Mouse (Mus musculus): ENCODE measurements around the gene Cerk. TPM values are rescaled to one million over a fixed set of nuclear protein-coding genes. Genes with fewer than 3 reads are reported as not detected.
"Not testable (repeated sequence)": the region's sequence is repeated elsewhere in the genome, so short reads cannot be mapped to it uniquely, and the experiment has no call there.

The Cerk gene
- total RNA-seq, 2 experiments from 2014 or later: 44.8 to 46.3 TPM

GRCm38 (mm10) chr15:86181941-86182439 is 4.0 kb downstream of the Cerk start:
- DNase-seq: no peak

DNA sequence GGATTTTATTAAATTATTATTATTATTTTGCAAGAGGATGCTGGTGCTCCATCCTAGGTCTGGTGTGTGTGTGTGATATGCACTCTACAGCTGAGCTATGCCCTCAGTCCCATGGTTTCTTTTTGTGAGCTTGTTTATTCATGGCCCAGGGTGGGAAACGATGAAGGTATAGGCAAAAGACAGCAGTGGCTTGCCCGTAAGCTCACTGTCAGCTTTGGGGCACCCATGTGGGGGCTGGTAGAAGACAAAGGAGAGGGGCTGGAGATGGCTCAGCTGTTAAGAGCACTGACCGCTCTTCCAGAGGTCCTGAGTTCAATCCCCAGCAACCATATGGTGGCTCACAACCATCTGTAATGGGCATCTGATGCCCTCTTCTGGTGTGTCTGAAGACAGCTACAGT is 4.6 kb downstream of the Cerk start:
- not testable (repeated sequence) for DNase-seq

DNA sequence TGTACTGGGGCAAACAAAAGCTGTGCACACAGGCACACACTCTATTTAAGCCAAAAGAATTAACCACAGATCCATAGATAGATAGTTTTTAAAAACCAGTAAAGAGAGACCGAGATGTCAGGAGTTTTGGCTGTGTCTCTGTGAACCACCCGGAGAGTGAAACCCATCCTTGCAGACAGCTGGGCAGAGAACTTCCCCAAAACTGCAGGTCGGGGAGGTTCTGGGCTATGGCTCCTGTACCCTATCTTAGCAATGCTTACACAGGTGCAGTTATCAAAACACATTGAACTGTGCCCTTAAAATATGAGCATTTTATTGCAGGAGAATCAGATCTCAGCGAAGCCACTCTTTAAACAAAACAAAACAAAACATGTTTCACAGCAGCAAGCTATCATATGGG is 5.5 kb downstream of the Cerk start:
- no peak for DNase-seq

DNA sequence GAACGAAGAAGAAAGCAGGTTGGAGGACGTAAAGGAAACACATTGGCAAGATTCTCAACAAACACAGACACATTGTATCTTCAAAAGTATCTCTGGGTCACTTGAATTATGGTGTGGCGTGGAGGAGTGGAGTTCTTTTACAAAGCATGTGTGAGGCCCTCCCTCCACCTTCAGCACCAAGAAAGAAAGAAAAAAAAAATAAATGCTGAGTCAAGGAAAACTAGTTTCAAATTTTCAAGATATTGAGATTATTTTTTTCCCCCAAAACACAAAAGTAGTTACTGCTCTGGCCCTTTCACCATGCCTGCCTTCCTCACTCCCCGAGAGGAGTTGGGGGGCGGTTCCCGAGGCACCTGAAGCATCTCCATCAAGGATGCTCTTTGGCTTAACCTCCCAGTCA is 7.3 kb downstream of the Cerk start:
- no peak for DNase-seq

- not testable (repeated sequence) for DNase-seq
These were observed 8.2 kb downstream of the Cerk start for GRCm38 (mm10) chr15:86177703-86178251.

- DNase-seq: no peak
These were observed 8.9 kb downstream of the Cerk start for GRCm38 (mm10) chr15:86176771-86177702.

DNA sequence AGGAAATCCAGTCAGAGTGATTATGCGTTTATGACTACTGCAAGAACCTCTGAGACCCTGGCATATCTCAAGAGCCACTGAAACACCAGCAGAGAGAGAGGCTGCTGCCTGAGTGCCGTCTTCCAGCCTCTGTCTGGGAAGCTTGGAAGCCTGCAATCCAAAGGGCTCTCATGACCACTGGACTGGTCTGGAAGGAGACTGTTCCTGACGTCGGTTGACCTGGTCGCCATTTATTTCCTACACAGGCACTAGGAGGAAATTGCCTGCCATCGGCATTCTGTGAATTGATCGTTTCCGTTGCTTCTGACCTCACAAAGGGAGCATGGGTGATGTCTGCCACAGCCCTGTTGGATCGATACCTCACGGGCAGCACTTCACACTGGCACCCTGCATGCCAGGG is 9.8 kb downstream of the Cerk start:
- DNase-seq: no peak

- no peak for DNase-seq
These were observed 10.5 kb downstream of the Cerk start for GRCm38 (mm10) chr15:86175253-86176050.

DNA sequence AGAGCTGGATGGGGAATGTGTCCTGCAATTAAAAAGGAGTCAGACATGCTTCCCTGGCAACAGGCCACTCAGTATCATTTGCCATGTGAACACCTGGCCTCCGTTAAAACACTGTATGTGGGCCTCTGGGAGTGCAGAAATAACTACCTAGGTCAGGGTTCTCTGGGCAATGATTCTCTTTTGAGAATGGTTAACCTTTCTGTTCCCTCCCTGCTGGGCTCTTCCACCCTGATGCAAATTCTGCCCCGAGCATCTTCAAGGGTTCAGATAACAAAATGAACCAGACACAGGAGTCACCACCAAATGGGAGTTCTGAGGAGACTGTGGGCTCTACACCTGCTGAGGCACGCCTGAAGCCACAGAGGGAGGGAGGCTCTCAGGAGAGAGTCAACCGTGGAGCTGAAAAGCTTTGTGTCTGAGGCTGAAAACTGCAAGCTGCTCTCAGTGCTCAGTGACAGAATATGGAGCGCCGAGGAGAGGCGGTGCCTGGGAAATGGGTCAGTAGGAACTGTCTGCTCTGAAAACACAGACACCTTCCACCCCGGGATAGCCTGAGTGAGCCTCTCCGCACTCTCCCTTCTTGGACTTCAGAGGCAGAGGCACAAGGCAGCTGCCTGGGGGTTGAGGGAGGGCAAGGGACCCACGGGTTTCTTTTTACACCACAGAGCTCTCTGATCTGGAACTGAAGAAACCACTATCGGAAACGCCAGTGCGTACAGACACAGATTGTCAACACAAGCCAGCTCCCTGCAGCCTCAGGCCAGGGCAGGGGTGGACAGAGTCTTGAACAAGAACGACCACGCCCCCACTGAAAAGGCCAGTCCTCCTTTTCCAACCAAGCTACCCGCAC is 12.6 kb downstream of the Cerk start:
- DNase-seq: no peak

DNA sequence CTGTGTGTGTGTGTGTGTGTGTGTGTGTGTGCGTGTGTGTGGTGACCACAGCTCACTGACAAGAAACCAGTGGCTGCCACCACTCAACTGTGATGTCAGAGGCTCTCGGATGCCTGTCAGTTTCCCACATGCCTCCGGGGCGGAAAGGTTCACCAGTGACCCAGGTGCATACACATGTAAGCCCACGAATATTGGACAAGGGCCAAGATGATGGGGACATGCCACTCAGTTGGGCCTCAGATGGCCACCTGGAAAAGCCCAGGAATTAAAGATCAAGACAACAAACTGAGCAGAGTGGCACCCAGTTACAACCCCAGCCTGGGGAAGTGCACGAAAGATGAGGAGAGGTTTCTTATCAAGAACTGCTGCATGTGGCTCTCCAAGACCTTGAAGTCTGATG is 13.4 kb downstream of the Cerk start:
- no peak for DNase-seq

GRCm38 (mm10) chr15:86172124-86172523 is 13.8 kb downstream of the Cerk start:
- no peak for DNase-seq

DNA sequence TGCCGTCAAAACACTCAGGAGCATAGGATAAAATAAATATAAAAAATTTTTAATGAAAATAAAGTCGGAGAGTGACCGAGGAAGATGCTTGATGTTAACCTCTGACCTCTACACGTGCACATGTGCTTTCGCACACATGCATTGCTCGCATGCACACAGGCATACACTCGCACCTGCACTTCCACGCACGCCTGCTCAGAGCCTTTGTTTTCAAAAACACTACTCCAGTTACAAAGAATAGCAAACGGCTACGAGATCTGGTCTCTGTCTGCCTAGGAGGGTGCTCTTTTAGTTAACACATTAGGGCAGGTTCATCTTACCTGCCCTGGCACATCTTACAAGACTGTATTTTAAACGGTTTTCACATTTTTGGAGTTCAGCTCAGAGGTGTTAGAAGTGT is 14.6 kb downstream of the Cerk start:
- DNase-seq: no peak

- no peak for DNase-seq
These were observed 16.2 kb downstream of the Cerk start for GRCm38 (mm10) chr15:86169817-86170110.

DNA sequence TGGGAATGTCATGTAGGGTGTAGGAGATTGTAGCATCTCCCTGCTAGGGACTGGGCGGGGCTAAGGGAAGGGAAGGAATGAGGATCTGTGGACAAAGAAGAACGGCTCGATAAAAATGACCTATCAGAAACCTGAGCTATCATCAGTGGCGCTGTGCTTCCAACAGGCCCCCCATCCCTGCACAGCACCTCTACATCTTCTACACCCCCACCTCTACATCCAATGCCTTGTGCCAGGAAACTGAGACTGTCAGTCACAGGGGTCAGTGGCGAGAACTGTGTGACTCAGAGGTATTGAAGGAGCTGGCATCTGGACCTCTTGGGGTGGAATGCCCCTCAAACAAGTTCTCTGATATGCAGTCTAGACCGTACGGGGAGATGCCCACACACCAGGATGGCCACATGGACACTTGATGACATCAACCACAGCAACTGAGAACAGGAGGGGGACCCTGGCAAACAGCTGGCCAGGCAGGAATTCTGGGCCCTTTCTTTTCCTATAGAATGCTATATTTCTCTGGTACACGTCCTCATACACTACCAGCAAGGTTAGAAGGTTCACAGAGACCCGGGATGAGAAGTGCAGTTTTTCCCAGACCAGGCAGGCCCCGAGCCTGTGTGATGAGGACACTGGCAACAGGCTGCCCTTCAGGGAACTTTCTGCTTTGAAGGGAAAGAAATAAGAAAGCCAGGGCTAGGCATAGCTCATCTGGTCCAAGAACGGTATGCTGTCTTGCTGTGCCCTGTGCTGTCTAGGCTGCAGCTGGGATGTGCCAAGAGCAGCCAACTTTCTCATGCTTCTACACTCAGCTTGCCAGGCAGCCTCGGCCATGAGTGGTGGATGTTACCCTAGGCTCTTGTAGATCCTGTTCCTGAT is 16.8 kb downstream of the Cerk start:
- no peak for DNase-seq

GRCm38 (mm10) chr15:86168505-86168867 is 17.5 kb downstream of the Cerk start:
- peak in 1 of 2 experiments; percentile 38 for DNase-seq

DNA sequence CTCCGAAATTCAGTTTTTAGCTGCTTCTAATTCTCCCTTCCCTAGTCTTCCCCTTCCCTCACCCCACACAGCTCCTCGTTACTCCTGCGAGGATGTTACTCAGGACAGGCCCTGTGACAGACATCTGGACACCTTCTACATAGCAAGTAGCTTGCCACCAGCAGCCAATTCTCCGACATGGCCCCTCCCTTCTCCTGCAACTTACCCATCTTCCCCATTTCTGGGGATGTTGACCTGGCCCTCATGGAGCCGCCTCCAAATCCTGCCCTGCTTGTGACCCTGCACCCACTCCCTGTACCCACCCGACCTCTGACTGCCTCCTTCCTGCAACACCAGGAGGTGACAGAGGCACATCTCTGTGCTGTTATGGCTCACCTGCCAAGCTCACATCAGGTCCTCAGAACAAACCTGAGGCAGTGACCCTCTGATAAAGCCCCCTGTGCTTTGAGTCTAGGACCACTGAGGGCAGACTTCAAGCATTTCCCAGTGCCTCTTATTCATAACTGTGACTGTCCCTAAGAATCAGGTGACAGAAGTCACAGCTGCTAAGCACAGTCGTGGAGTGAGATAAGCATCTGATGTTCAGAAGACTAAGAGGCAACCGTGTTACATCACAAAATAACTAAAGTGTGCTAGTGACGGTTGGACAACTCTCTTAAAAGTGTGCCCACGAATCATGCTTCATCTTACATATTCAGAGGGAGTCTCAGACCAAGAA is 18.0 kb downstream of the Cerk start:
- no peak for DNase-seq

DNA sequence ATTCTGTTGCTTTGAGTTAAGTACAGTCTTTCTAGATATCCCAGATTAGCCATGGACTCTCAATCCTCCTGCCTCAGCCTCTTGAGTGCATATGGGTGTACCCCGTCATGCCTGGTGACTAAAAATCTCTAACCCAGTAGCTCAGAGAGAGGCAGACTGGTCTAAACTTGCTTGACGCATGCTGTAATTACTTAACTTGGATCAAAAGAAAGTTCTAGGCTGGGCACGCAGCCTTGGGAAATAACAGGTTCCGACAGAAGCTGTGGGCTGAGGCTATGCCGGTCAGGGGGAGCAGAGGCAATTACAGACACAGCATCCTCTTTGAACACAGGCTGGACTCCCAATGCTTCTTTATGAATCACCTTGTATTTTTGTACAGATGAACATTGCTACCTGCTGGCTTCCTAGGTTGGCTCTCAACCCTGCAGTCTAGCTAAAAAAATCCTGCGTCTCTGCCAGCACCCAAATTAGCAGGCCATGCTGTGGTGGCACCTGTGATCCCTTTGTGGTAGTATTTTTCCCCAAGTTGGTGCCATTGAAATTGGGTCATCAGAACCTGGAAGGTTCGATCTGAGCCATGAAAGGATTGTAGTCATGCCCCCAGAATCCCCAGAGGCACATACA is 18.8 kb downstream of the Cerk start:
- no peak for DNase-seq

DNA sequence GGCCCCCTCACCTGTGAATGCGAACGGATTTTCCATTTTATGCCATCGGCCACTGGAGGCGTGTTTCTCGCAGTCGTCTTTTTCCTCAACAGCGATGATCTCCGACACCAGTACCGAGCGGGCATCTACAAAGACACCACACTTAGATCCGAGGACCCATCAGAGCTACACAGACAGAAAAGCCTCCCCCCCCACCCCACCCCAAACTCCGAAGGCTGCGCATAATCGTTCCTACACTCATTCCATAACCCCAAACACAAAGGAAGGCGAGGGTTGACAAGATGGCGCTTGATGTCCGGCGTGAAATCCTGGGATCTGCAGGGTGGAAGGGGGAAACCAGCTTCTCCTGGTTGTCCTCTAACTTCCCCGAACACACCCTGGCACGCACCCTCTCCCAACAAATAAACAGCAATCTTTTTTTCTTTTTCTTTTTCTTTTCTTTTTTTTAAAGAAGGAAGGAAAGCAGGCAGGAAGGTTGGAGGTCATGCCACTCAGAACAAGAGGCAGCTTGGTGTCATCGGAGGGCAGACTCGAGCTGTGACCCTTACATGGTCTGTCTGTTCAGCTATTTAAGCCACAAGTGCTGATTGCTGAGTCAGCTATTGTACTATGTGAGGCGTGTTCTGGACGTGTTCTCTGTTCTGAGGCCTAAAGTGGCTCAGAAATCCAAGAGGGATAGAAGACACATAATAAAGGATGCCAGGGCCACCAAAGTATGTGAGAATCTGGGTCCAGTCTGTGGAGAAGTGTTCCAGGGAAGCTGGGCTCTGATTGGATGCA is 19.9 kb downstream of the Cerk start:
- no peak for DNase-seq

- no peak for DNase-seq
These were observed 21.1 kb downstream of the Cerk start for GRCm38 (mm10) chr15:86164718-86165345.
